Mouse (Mus musculus) heart, postnatal 14 days (tissue): ENCODE results near the gene Magi2. TPM values are rescaled to one million over a fixed set of nuclear protein-coding genes. Genes with fewer than 3 reads are reported as not detected.

Experiments used
- DNase-seq, 2 experiments: peaks; one replicate each; pipeline ENCODE4 v3.0.0; 2021 to 2022
- intact Hi-C: fragments of 180-260 bp; cut with DNase I; formaldehyde crosslinking; loops from one replicate; pipeline ENCODE4 v1.15.1; 2025
- total RNA-seq, 2 experiments: library from RNA; stranded (reverse); gene quantifications; 2 replicates each; pipeline ENCODE4 v1.2.3; 2021

The Magi2 gene
- total RNA-seq, 2 experiments from 2014 or later = 3.5 to 5.9 TPM

DNA sequence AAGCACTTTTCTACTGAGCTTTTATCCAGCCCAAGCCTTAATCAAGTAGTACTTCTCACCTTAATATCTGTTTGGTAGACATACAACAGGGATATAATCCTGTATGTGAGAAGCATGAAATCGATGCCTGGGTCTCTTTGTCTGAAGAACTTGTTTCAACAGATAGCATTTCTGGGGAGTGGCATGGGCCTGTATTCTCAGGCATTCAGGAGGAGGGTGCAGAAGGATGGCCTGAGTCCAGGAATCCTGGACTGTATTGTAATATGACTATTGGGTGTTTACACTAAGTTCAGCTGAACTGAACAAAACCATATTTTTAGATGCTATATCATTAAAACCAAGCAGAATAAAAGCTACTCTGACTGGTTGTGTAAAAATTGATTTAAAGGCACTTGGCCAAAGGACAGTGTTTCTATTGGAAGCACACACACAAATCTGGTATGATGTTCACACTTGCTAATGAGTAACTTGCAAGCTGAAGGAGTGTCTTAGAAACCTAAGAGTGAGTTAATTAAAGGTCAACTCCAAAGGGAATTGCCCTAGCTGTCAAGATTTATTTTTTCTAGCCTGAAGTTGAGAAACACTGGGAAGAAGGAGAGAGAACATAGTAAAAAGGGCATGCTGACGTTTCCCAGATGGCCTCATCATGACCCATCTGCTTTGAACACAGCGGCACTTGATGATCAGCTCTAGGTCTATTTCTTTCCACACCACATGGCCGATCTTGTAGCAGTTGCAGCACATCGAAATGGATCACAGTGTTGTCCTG, 829.4 kb downstream of the Magi2 start:
- intact Hi-C loops = no loop called here
- no peak for DNase-seq

DNA sequence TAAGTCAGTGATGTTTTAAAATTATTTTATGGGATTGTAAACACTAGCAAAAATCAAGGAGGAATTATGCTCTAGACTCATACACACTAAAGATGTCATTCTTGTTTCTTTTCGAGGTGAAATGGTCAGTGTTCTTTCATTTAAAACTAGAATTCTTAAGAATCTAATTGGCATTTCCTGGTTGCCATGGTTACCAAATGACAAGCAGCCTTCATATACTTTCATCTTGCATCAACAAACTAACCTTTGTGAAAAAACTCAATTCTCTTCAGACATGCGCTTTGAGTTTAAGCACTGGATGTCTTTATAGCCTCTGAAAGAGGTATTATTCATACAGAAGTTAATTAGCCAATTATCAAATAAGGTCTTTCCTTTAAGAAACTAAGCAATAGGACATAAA, 830.0 kb downstream of the Magi2 start:
- intact Hi-C loops = no loop called here
- no peak for DNase-seq

DNA sequence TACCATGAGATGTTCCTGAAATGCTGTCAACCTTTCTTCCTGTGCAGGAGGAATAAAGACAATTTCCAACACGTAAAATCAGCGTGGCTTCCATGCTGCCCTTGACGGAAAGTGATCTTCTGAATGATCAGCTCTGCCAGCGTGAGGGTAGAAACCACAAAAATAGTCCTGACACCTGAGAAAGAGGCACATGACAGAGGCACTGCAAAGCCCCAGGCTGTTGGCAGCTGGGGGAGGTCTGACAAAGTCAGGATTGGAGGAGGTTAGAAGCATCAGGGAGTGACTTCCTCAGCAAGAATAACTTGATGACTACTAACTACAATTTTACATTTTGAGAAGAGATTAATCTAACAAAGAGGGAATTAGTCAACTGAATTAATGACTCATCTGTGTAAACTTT, 835.2 kb downstream of the Magi2 start:
- DNase-seq = no peak
- intact Hi-C loops = no loop called here

GRCm38 (mm10) chr5:20065081-20065480, 838.2 kb downstream of the Magi2 start:
- intact Hi-C loops = no loop called here
- DNase-seq = no peak

GRCm38 (mm10) chr5:20068496-20068895, 841.7 kb downstream of the Magi2 start:
- intact Hi-C loops = no loop called here
- no peak for DNase-seq

DNA sequence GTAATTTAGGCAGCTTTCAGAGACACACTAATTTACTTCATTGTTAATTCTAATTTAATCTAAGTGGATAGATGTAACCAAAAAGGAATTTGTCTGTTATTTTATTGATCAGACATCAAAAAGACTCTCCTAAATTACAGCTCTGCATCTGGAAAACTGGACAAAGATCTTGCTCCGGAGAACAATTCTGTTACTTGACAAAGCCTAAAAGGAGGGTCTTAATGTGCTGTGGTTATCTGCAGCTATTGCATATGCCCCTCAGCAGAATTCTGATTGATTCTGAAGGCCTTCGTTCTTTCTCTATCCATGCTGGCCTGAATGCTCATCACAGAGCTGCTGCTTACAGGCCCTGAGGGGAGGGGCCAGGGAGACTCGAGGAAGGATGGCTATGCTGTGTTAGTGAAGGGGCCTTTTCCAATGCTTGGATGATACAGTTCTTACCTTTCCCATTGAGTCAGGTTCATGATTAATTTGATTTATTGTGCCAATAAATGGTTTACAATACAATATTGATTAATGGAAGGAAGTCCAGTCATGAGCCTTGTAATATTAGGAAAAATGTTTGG, 842.2 kb downstream of the Magi2 start:
- no peak for DNase-seq
- intact Hi-C loops = no loop called here

GRCm38 (mm10) chr5:20074101-20074500, 847.3 kb downstream of the Magi2 start:
- no peak for DNase-seq
- intact Hi-C loops = no loop called here

- intact Hi-C loops = no loop called here
Measured at GRCm38 (mm10) chr5:20074867-20075266, 848.0 kb downstream of the Magi2 start.

GRCm38 (mm10) chr5:20078931-20079330, 852.1 kb downstream of the Magi2 start:
- intact Hi-C loops = no loop called here
- no peak for DNase-seq

More at GRCm38 (mm10) chr5:20074867-20075266, 848.0 kb downstream of the Magi2 start:
- no peak for DNase-seq

- DNase-seq = no peak
- intact Hi-C loops = no loop called here
Measured at GRCm38 (mm10) chr5:20080605-20081309, 853.9 kb downstream of the Magi2 start.

DNA sequence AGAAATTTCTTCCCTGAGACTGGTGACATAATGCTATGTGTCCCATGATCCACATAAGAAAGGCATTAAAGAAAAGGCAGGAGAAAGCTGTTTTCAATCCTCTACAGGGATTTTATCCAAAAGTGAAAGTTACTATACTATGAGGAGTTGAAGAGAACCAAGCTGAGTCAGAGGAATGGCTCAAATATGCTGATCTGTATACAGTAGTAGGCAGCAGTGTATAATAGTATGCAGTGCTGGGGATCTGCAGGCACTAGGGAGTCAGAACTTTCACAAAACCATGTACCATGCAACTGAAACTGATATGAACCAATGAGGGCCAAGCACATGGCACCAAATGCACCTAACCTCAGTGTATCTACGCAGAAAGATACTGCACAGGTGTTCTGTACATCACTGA, 855.5 kb downstream of the Magi2 start:
- intact Hi-C loops = no loop called here

DNA sequence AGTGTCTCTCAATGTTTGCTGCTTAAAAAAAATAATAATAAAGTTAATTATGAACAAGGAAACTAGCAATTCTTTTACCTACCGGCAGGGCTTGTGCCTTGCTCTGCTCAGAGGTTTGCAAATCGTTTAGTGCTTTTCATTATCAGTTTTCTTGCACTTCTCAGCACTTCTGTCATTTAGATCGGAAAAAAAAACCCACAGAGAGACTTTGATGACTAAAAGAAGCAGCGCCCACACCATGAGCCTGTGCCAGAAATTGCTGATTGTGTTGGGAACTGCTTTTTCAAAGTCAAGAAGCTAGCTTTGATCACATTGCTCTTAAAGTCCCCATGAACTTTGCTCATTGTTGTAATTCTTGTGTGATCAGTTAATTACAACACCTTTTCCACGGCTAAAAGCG, 860.2 kb downstream of the Magi2 start:
- DNase-seq = no peak
- intact Hi-C loops = no loop called here

More for the DNA sequence above, 855.5 kb downstream of the Magi2 start:
- DNase-seq = no peak

GRCm38 (mm10) chr5:20103869-20104268, 877.0 kb downstream of the Magi2 start:
- DNase-seq = no peak
- intact Hi-C loops = no loop called here

GRCm38 (mm10) chr5:20104496-20104895, 877.7 kb downstream of the Magi2 start:
- intact Hi-C loops = no loop called here
- DNase-seq = no peak

DNA sequence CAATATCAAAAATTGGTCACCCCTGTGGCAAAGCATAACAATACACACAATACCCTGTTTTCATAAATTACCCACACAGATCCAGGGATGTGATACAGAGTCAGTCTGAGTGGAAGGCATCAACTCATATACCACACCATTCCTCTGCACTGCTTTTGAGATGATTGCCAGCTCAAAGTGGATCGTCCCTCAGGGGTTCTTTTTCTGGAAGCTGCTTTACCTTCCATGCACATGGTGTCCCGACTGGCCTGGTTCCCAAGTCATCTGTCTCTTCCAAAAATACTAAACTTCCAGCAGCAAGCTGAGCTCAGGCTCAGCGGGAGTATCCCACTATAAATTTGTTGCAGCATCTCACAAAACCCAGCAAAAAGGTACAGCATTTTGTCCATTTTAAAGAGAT, 882.7 kb downstream of the Magi2 start:
- intact Hi-C loops = no loop called here
- DNase-seq = no peak

GRCm38 (mm10) chr5:20117156-20117555, 890.3 kb downstream of the Magi2 start:
- intact Hi-C loops = no loop called here

GRCm38 (mm10) chr5:20140235-20140634, 913.4 kb downstream of the Magi2 start:
- DNase-seq = no peak
- intact Hi-C loops = no loop called here

More at GRCm38 (mm10) chr5:20117156-20117555, 890.3 kb downstream of the Magi2 start:
- DNase-seq = no peak

DNA sequence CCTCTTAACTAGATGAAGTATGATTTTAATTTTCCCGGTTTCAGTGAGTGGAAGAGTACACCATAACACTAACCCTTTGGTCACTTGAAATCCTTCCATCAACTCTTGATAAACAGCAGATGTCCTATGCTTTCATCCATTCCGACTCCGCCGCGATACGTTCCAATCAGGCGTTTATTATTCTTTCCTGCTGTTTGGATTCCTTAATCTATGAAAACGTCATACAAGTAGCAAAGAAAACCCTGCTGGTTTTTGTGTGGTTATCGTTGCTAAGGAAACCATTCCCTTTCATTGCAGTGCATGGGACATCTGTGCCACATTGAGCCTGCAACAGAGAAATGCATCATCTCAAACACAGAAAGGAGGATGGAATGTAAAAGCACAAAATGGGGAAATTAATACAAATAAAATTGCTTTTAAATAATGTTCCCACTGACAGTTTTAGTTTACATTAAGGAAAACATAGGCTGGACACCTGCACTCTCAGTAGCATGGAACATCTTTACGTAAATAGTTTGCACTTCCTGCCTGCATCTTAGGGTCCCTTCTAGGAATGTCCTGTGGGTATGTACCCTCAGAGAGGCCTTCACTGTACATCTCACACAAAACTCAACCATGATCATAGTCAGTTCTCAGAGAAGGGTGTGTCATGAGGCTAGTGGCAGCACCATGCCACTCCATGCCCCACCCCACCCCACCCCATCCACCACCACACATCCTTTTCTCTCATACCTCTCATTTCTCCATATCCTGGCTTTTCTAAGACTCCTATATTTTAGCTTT, 914.0 kb downstream of the Magi2 start:
- DNase-seq = no peak
- intact Hi-C loops = no loop called here

GRCm38 (mm10) chr5:20153359-20154125, 926.7 kb downstream of the Magi2 start:
- no peak for DNase-seq
- intact Hi-C loops = no loop called here

DNA sequence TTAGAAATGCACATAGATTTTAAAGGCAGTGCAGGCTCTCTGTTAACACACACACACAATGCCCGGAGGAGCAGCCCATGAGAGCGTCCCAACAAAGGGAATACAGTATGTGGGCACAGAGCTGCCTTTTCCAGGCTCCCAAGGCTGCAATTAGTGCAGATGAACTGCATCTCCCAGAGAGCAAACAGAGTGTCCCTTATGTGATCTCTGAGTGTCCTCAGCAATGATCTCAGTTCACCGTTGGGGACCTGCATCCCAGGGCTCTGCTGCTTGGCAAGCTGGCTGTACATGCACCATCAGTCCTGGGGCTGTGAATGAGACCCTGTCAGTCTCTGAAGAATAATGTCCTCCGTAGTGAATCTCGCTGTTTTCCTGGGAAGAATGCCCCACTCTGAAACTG, 969.9 kb downstream of the Magi2 start:
- intact Hi-C loops = no loop called here
- no peak for DNase-seq
